Mouse (Mus musculus) testis, adult 2 months (tissue): ENCODE measurements around the gene Gm20388.

Experiments used
- CTCF ChIP-seq: fragments of 200-500 bp; IDR thresholded peaks from 2 replicates; pipeline ENCODE4 v1.5.1; 2012; ENCODE audit warnings: low read depth, mild to moderate bottlenecking, inconsistent platforms, low read length, moderate library complexity; ENCODE audit not compliant: control insufficient read depth, insufficient read depth, insufficient replicate concordance
- POLR2A ChIP-seq: fragments of 200-500 bp; IDR thresholded peaks from 2 replicates; pipeline ENCODE4 v1.6.1; 2012; ENCODE audit warnings: low read depth, mild to moderate bottlenecking, inconsistent platforms, low read length, moderate library complexity; ENCODE audit not compliant: control insufficient read depth

DNA sequence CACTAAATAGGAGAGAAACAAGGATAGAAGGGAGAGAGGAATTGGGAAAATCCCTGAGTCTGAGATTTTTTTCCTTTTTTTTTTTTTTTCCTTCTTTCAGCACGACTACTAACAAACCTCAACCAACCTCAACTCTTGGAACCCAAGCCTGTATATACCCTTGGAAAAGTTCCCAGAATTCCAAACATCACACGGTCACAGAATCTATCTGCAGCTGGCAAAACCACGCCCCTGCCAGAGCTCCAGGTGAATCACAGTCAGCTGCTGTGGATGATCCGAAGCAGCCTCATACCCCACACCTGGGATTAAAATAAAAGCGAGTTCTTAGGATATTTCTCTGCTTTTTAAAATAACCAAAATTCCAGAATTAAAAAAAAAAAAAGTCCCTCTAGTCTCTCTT lies 2431.7 kb downstream of the Gm20388 start:
- TF ChIP-seq CTCF (no peak), POLR2A (no peak)
